Mouse (Mus musculus): ENCODE data around the gene Tut1. TPM values are rescaled to one million over a fixed set of nuclear protein-coding genes. Genes with fewer than 3 reads are reported as not detected.
A peak's percentile ranks its signal among the peaks of the same experiment; 100 is the strongest.

The Tut1 gene
- polyA plus RNA-seq, 1 experiment = 13.2 TPM

DNA sequence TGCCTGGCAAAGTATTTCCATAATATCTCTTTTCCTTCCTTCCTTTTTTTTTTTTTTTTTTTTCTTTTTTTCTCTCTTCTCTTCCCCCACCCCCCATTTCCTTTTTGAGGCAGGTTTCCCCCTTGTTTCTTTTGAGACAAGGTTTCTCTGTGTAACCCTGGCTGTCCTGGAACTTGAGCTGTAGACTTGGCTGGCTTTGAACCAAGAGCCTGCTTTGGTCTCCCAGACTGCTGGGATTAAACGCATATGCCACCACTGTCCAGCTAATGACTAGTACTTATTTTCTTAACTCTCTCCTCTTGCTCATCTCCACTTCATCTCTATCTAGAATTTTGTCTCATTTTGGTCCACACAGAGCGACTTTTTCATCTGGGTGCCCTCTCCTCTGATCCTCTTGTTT, 10.6 kb upstream of the Tut1 start:
- H3K27ac ChIP-seq (ENCODE audit: insufficient read depth, low read depth, low read length) = no peak overlapping the region; the same call in 1 of the 2 replicates
- peaks cover 38% of the 10 kb centered on the region for H3K36me3 ChIP-seq (ENCODE audit: control insufficient read depth, insufficient read depth, low read length)
- H3K4me3 ChIP-seq (ENCODE audit: low read depth, low read length) = peak overlapping the region; percentile 97; the same call in 1 of the 2 replicates
- WGBS = 30% methylated on average over 2 of the region's 2 CpGs
- H3K4me1 ChIP-seq (ENCODE audit: control insufficient read depth, insufficient read depth, insufficient read length, low read length) = peaks cover 18% of the 10 kb centered on the region
- TF ChIP-seq POLR2A (IDR thresholded peaks at IDR 0.05; ENCODE audit: low read depth, low read length) (no peak), CTCF (IDR thresholded peaks at IDR 0.05; ENCODE audit: extremely low read depth, insufficient read length, insufficient replicate concordance, low read depth, low read length) (no peak)
- H3K27me3 ChIP-seq (ENCODE audit: control insufficient read depth, insufficient read depth, low read length) = no peaks in the 10 kb centered on the region

DNA sequence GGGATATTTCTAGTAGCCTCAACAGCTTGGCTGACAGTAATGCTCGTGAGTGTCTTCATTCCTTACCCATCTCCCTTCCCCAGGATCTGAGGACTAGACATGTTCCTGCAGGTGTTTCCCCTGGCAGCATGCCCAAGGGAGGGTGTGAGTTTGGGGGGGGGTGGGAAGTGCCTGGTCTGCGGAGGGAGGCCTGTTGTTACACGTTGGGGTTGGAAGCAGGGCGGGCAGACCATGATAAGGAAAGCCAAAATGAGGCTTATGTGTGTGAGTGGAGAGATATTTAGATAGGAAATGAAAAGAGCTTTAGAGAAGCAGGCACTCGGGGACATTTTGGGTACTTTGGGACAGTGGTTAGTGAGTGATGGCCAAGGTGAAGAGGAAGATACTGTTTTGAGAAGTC, 9.6 kb upstream of the Tut1 start:
- Histone ChIP-seq H3K4me3 (ENCODE audit: low read depth, low read length) (peak overlapping the region; percentile 8; the same call in 1 of the 2 replicates), H3K27ac (ENCODE audit: insufficient read depth, low read depth, low read length) (no peak overlapping the region; the same call in 1 of the 2 replicates), H3K36me3 (ENCODE audit: control insufficient read depth, insufficient read depth, low read length) (peaks cover 42% of the 10 kb centered on the region), H3K4me1 (ENCODE audit: control insufficient read depth, insufficient read depth, insufficient read length, low read length) (peaks cover 18% of the 10 kb centered on the region), H3K27me3 (ENCODE audit: control insufficient read depth, insufficient read depth, low read length) (no peaks in the 10 kb centered on the region)
- no peak for TF ChIP-seq CTCF (IDR thresholded peaks at IDR 0.05; ENCODE audit: extremely low read depth, insufficient read length, insufficient replicate concordance, low read depth, low read length)
- no peak for TF ChIP-seq POLR2A (IDR thresholded peaks at IDR 0.05; ENCODE audit: low read depth, low read length)
- 5% methylated on average over 5 of the region's 5 CpGs for WGBS

- Histone ChIP-seq H3K27me3 (ENCODE audit: control insufficient read depth, insufficient read depth, low read length) (no peaks in the 10 kb centered on the region), H3K27ac (ENCODE audit: insufficient read depth, low read depth, low read length) (peak overlapping the region; percentile 17; the same call in 1 of the 2 replicates), H3K36me3 (ENCODE audit: control insufficient read depth, insufficient read depth, low read length) (peaks cover 46% of the 10 kb centered on the region), H3K4me1 (ENCODE audit: control insufficient read depth, insufficient read depth, insufficient read length, low read length) (peaks cover 18% of the 10 kb centered on the region), H3K4me3 (ENCODE audit: low read depth, low read length) (no peak overlapping the region)
- 23% methylated on average over 5 of the region's 5 CpGs for WGBS
- TF ChIP-seq CTCF (IDR thresholded peaks at IDR 0.05; ENCODE audit: extremely low read depth, insufficient read length, insufficient replicate concordance, low read depth, low read length) = no peak
- no peak for TF ChIP-seq POLR2A (IDR thresholded peaks at IDR 0.05; ENCODE audit: low read depth, low read length)
Observed at GRCm38 (mm10) chr19:8944750-8945149, 8.9 kb upstream of the Tut1 start.

- Histone ChIP-seq H3K27me3 (ENCODE audit: control insufficient read depth, insufficient read depth, low read length) (no peaks in the 10 kb centered on the region), H3K36me3 (ENCODE audit: control insufficient read depth, insufficient read depth, low read length) (peaks cover 48% of the 10 kb centered on the region), H3K4me1 (ENCODE audit: control insufficient read depth, insufficient read depth, insufficient read length, low read length) (peaks cover 18% of the 10 kb centered on the region), H3K4me3 (ENCODE audit: low read depth, low read length) (no peak overlapping the region), H3K27ac (ENCODE audit: insufficient read depth, low read depth, low read length) (peak overlapping the region; percentile 28; the same call in 1 of the 2 replicates)
- 64% methylated on average over 6 of the region's 6 CpGs for WGBS
- no peak for TF ChIP-seq CTCF (IDR thresholded peaks at IDR 0.05; ENCODE audit: extremely low read depth, insufficient read length, insufficient replicate concordance, low read depth, low read length)
- TF ChIP-seq POLR2A (IDR thresholded peaks at IDR 0.05; ENCODE audit: low read depth, low read length) = no peak
Observed at GRCm38 (mm10) chr19:8945251-8945650, 8.4 kb upstream of the Tut1 start.

- WGBS = 82% methylated on average over 7 of the region's 7 CpGs
- peaks cover 15% of the 10 kb centered on the region for H3K4me1 ChIP-seq (ENCODE audit: control insufficient read depth, insufficient read depth, insufficient read length, low read length)
- peaks cover 64% of the 10 kb centered on the region for H3K36me3 ChIP-seq (ENCODE audit: control insufficient read depth, insufficient read depth, low read length)
- no peak overlapping the region for H3K4me3 ChIP-seq (ENCODE audit: low read depth, low read length)
- TF ChIP-seq POLR2A (IDR thresholded peaks at IDR 0.05; ENCODE audit: low read depth, low read length) (no peak), CTCF (IDR thresholded peaks at IDR 0.05; ENCODE audit: extremely low read depth, insufficient read length, insufficient replicate concordance, low read depth, low read length) (no peak)
- H3K27me3 ChIP-seq (ENCODE audit: control insufficient read depth, insufficient read depth, low read length) = no peaks in the 10 kb centered on the region
- H3K27ac ChIP-seq (ENCODE audit: insufficient read depth, low read depth, low read length) = no peak overlapping the region
Observed at GRCm38 (mm10) chr19:8946929-8947328, 6.7 kb upstream of the Tut1 start.

DNA sequence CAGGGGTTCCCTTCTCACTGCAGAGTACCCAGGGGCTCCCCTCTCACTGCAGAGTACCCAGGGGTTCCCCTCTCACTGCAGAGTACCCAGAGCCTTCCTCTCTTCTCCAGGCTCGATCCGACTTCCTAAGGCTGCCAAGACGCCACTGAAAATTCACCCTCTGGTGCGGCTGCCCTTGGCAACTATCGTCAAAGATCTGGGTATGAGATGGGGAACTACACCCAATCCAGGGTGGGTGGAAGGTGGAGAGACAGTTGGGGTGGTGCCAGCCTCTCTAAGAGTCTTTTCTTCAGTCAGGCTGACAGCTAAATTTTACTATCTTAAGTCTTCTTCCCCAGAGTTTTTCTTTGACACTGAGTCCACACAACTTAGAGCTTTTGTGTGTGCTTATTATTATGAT, 3.5 kb upstream of the Tut1 start:
- H3K4me1 ChIP-seq (ENCODE audit: control insufficient read depth, insufficient read depth, insufficient read length, low read length) = peaks cover 3% of the 10 kb centered on the region; the same call in 1 of the 2 replicates
- TF ChIP-seq POLR2A (IDR thresholded peaks at IDR 0.05; ENCODE audit: low read depth, low read length) (no peak), CTCF (IDR thresholded peaks at IDR 0.05; ENCODE audit: extremely low read depth, insufficient read length, insufficient replicate concordance, low read depth, low read length) (no peak)
- H3K36me3 ChIP-seq (ENCODE audit: control insufficient read depth, insufficient read depth, low read length) = peaks cover 57% of the 10 kb centered on the region
- no peak overlapping the region for H3K27ac ChIP-seq (ENCODE audit: insufficient read depth, low read depth, low read length)
- 84% methylated on average over 5 of the region's 5 CpGs for WGBS
- H3K4me3 ChIP-seq (ENCODE audit: low read depth, low read length) = no peak overlapping the region
- no peaks in the 10 kb centered on the region for H3K27me3 ChIP-seq (ENCODE audit: control insufficient read depth, insufficient read depth, low read length)

DNA sequence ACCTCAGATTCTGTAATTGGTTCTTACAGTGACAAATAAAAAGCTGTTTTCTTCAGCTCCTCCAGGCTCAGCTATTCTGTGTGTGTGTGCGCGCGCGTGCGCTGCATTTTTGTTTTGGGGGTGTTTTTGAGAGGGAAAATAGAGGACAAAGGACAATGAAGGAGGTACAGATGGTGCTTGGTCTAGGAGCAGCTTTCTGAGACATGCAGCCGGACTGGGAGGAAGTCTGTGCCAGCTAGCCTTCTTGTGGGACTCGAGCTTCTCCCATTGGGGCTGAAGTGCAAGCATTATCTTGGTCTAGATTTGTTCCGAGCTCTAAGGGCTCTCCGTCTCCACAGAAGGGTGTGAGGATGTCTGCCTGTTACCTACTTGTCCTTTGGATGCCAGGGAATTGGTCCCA, 1.4 kb upstream of the Tut1 start:
- Histone ChIP-seq H3K4me3 (ENCODE audit: low read depth, low read length) (no peak overlapping the region), H3K36me3 (ENCODE audit: control insufficient read depth, insufficient read depth, low read length) (peaks cover 44% of the 10 kb centered on the region), H3K4me1 (ENCODE audit: control insufficient read depth, insufficient read depth, insufficient read length, low read length) (peaks cover 3% of the 10 kb centered on the region; the same call in 1 of the 2 replicates), H3K27me3 (ENCODE audit: control insufficient read depth, insufficient read depth, low read length) (no peaks in the 10 kb centered on the region), H3K27ac (ENCODE audit: insufficient read depth, low read depth, low read length) (no peak overlapping the region)
- no peak for TF ChIP-seq POLR2A (IDR thresholded peaks at IDR 0.05; ENCODE audit: low read depth, low read length)
- no peak for TF ChIP-seq CTCF (IDR thresholded peaks at IDR 0.05; ENCODE audit: extremely low read depth, insufficient read length, insufficient replicate concordance, low read depth, low read length)
- 82% methylated on average over 9 of the region's 9 CpGs for WGBS

Measured in small intestine, adult 2 months (tissue).